ENCODE assay signal across 10 mouse cellular contexts in the genomic region with DNA sequence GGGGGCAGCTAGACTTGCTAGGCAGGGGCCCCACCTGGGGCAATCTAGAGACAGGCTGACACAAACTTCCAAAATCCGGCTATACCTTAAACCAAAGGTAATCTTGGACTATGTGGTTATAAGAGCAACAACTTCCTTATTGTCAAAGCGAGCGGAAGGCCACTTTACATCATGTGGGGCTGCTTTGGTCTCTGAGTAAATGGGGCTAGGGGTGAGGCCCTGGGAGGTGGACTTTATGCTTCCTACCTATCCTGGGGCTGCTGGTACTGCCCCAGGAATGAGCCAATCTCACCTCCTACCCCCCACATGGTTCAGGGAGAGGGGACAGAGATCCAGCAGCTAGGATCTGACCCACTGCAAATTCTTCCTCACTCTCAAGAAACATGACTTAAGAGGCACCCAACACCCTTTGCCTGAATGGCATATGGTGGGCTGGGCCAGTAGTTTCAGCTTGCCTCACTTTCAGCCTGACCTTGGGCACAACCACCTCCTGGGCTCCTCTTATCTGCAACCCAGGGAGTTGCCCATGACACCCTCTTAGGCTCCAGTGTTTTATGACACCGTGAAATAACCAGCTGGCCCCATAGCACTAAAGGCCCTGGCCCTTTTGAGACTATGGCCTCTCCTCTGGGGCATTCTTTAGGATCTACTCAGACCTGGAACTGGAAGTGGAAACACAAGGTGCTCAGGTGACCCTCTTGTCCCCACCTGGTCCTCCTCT.
DNase-seq lines count a peak whose midpoint lies in the region; ATAC-seq and TF ChIP-seq lines count a peak whose summit lies in the region.
"Had no signal": no experiment of that assay in that cellular context is flagged by ENCODE, and none has a peak within 500 bp of the region (broad histone marks: within the 10 kb centered on the region; RNA-seq: fewer than 3 reads in every experiment).

No protein-coding gene starts in this region.

- TF ChIP-seq EP300 in CH12.LX (IDR thresholded peaks at IDR 0.05; ENCODE audit: low read length): no peak

- H3K9ac ChIP-seq in heart, embryonic 11.5 days (ENCODE audit: low read depth, low read length): no peak overlapping the region
- H3K9ac ChIP-seq in CH12.LX (ENCODE audit: insufficient read depth, low read depth): 0 out of 2 replicates have a peak overlapping the region, but pooled peaks have one; percentile 6
- no peak overlapping the region for H3K9ac ChIP-seq in forebrain, embryonic 16.5 days (replicated peaks; ENCODE audit: low read depth, low read length)

- in situ Hi-C loops in CH12.LX (cut with MboI; ENCODE audit: low pct_ligation_motif_present, low pct_unique_long_range_greater_than_20kb, low sequenced_read_pairs): no loop called here

- dilution Hi-C loops in CH12.LX (cut with MboI; ENCODE audit: extremely low pct_ligation_motif_present, extremely low pct_unique_long_range_greater_than_20kb, low sequenced_read_pairs): no loop called here

- no peak for TF ChIP-seq RAD21 in CH12.LX (IDR thresholded peaks at IDR 0.05; ENCODE audit: low read depth, low read length)

- H3K36me3 ChIP-seq in heart, embryonic 11.5 days (ENCODE audit: control insufficient read depth, insufficient read depth, low read length): peaks cover 9% of the 10 kb centered on the region
- H3K36me3 ChIP-seq in CH12.LX (replicated peaks in 1 of 2; ENCODE audit: control insufficient read depth in 1 of 2, insufficient read depth in 1 of 2, low read length in 1 of 2): peaks cover 6 to 42% of the 10 kb centered on the region in 2 experiments
- H3K36me3 ChIP-seq in forebrain, embryonic 16.5 days (ENCODE audit: control insufficient read depth, insufficient read depth): peaks cover 8% of the 10 kb centered on the region
- peaks cover 46% of the 10 kb centered on the region for H3K36me3 ChIP-seq in midbrain, embryonic 10.5 days

- H3K4me2 ChIP-seq in heart, embryonic 11.5 days: no peak overlapping the region
- H3K4me2 ChIP-seq in CH12.LX (ENCODE audit: insufficient read depth, low read depth, poor library complexity, severe bottlenecking): 0 out of 2 replicates have a peak overlapping the region, but pooled peaks have one; percentile 1
- no peak overlapping the region for H3K4me2 ChIP-seq in forebrain, embryonic 16.5 days (ENCODE audit: low read length)

- ATAC-seq in heart, embryonic 11.5 days (replicated peaks; ENCODE audit: insufficient number of reproducible peaks, low FRiP score, low TSS enrichment): no peak
- ATAC-seq in forebrain, embryonic 16.5 days: no peak

- no peak for TF ChIP-seq POLR2A in CH12.LX (IDR thresholded peaks at IDR 0.05; ENCODE audit: low read depth, low read length)

- no peak for DNase-seq in heart, adult 8-10 months (ENCODE audit: low spot score)
- no peak for DNase-seq in CH12.LX (ENCODE audit: extremely low read depth)
- DNase-seq in midbrain, embryonic 10.5 days (ENCODE audit: low spot score): no peak
- DNase-seq in ovary, postnatal 36 days (ENCODE audit: low spot score): no peak
- no peak for DNase-seq in natural killer cell, adult 2 months (ENCODE audit: low spot score in 2 of 2)
- no peak for DNase-seq in frontal cortex, postnatal 36 days (ENCODE audit: low spot score in 2 of 2)
- DNase-seq: kidney, adult 8-10 months had no signal

- 65% methylated on average over 4 of the region's 4 CpGs for WGBS in heart, embryonic 11.5 days (ENCODE audit: insufficient replicate concordance)
- WGBS in forebrain, embryonic 16.5 days: 89% methylated on average over 4 of the region's 4 CpGs
- WGBS in midbrain, embryonic 10.5 days: 89% methylated on average over 4 of the region's 4 CpGs

- H3K27me3 ChIP-seq in heart, embryonic 11.5 days (ENCODE audit: control insufficient read depth, insufficient read depth, low read length): no peaks in the 10 kb centered on the region
- H3K27me3 ChIP-seq in CH12.LX (replicated peaks): no peaks in the 10 kb centered on the region
- H3K27me3 ChIP-seq in forebrain, embryonic 16.5 days (replicated peaks; ENCODE audit: control insufficient read depth, insufficient read depth, low read length): no peaks in the 10 kb centered on the region
- H3K27me3 ChIP-seq in midbrain, embryonic 10.5 days (ENCODE audit: low read depth, poor library complexity, severe bottlenecking): no peaks in the 10 kb centered on the region

- peaks cover 74% of the 10 kb centered on the region for H3K4me1 ChIP-seq in heart, embryonic 11.5 days (ENCODE audit: control insufficient read depth, insufficient read depth, low read length)
- H3K4me1 ChIP-seq in CH12.LX (ENCODE audit: control insufficient read depth in 1 of 2, insufficient read depth in 2 of 2): peaks cover 0 to 7% of the 10 kb centered on the region in 2 experiments; a peak in 2 of 4 replicates
- H3K4me1 ChIP-seq in forebrain, embryonic 16.5 days (replicated peaks; ENCODE audit: control insufficient read depth, insufficient read depth, low read length): peaks cover 36% of the 10 kb centered on the region
- peaks cover 83% of the 10 kb centered on the region for H3K4me1 ChIP-seq in midbrain, embryonic 10.5 days

- no peak overlapping the region for H3K4me3 ChIP-seq in heart, embryonic 11.5 days (ENCODE audit: low read depth, low read length)
- peak overlapping the region in 1 of 3 experiments; percentile 40 for H3K4me3 ChIP-seq in CH12.LX (replicated peaks in 1 of 3; ENCODE audit: low read depth in 2 of 3, low read length in 2 of 3, poor library complexity in 1 of 3)
- H3K4me3 ChIP-seq in forebrain, embryonic 16.5 days (replicated peaks; ENCODE audit: low read length): no peak overlapping the region
- H3K4me3 ChIP-seq in midbrain, embryonic 10.5 days: 0 out of 2 replicates have a peak overlapping the region, but pooled peaks have one; percentile 24
- H3K4me3 ChIP-seq: myocyte had no signal

- H3K79me2 ChIP-seq in CH12.LX (replicated peaks; ENCODE audit: control insufficient read depth, extremely low read depth, insufficient read depth, poor library complexity, severe bottlenecking): no peaks in the 10 kb centered on the region; the same call in 1 of the 2 replicates

- H3K27ac ChIP-seq in heart, embryonic 11.5 days (ENCODE audit: low read depth, low read length): peak overlapping the region; percentile 35; the same call in 1 of the 2 replicates
- H3K27ac ChIP-seq in CH12.LX (ENCODE audit: insufficient read depth, low read depth): no peak overlapping the region
- peak overlapping the region; percentile 73 for H3K27ac ChIP-seq in forebrain, embryonic 16.5 days (ENCODE audit: low read length)
- peak overlapping the region; percentile 87 for H3K27ac ChIP-seq in midbrain, embryonic 10.5 days (replicated peaks)

- no peaks in the 10 kb centered on the region for H3K9me3 ChIP-seq in heart, embryonic 11.5 days (replicated peaks; ENCODE audit: control insufficient read depth, low read length)
- no peaks in the 10 kb centered on the region for H3K9me3 ChIP-seq in CH12.LX (replicated peaks; ENCODE audit: low read length)
- no peaks in the 10 kb centered on the region for H3K9me3 ChIP-seq in forebrain, embryonic 16.5 days (ENCODE audit: control insufficient read depth, low read length)
- no peaks in the 10 kb centered on the region for H3K9me3 ChIP-seq in midbrain, embryonic 10.5 days (replicated peaks)

- TF ChIP-seq CTCF in CH12.LX (conservative IDR thresholded peaks at IDR 0.05 in 1 of 2, IDR thresholded peaks at IDR 0.05 in 1 of 2; ENCODE audit: low read depth in 2 of 2, low read length in 2 of 2): no peak

TF ChIP-seq in CH12.LX, 34 proteins besides CTCF, POLR2A, EP300 and RAD21:
- TF ChIP-seq HCFC1 (IDR thresholded peaks at IDR 0.05; ENCODE audit: low read depth, low read length): no peak
- no peak for TF ChIP-seq SIN3A (IDR thresholded peaks at IDR 0.05; ENCODE audit: low read length)
- TF ChIP-seq MXI1 (IDR thresholded peaks at IDR 0.05; ENCODE audit: low read depth, low read length): no peak
- no peak for TF ChIP-seq CHD2 (IDR thresholded peaks at IDR 0.05; ENCODE audit: low read length)
- TF ChIP-seq ZC3H11A (IDR thresholded peaks at IDR 0.05; ENCODE audit: low read depth, low read length): no peak
- TF ChIP-seq ZMIZ1 (IDR thresholded peaks at IDR 0.05; ENCODE audit: low read depth, low read length): no peak
- no peak for TF ChIP-seq POLR2AphosphoS2 (IDR thresholded peaks at IDR 0.05; ENCODE audit: low read depth, low read length)
- no peak for TF ChIP-seq UBTF (IDR thresholded peaks at IDR 0.05; ENCODE audit: low read depth, low read length)
- TF ChIP-seq MYC (IDR thresholded peaks at IDR 0.05; ENCODE audit: low read depth, low read length): no peak
- TF ChIP-seq SMC3 (IDR thresholded peaks at IDR 0.05; ENCODE audit: low read depth, low read length): no peak
- no peak for TF ChIP-seq ETS1 (conservative IDR thresholded peaks at IDR 0.05; ENCODE audit: low read depth, low read length)
- TF ChIP-seq GABPA (IDR thresholded peaks at IDR 0.05; ENCODE audit: insufficient replicate concordance, low read depth, low read length): no peak
TF ChIP-seq in CH12.LX: peak in this region for 0.
